Mouse (Mus musculus): Measurements from ENCODE around the gene Kcnj16.

- TF ChIP-seq CTCF (IDR thresholded peaks at IDR 0.05; ENCODE audit: borderline replicate concordance, control insufficient read depth, extremely low read depth, insufficient read depth, low read length, poor library complexity): no peak
- TF ChIP-seq POLR2A (IDR thresholded peaks at IDR 0.05; ENCODE audit: control insufficient read depth, extremely low read depth, insufficient read depth, low read length, poor library complexity): no peak
Observed at GRCm38 (mm10) chr11:111066299-111066691, 98.5 kb downstream of the Kcnj16 start.

Data from thymus, adult 2 months (tissue).